Mouse (Mus musculus) lung, adult 2 months (tissue): ENCODE data around the gene Tmem14c.

Experiments
- CTCF ChIP-seq: fragments of 200-500 bp; IDR thresholded peaks from 2 replicates; pipeline ENCODE4 v1.5.1; 2011; ENCODE audit warnings: mild to moderate bottlenecking, low read length, control low read depth; ENCODE audit not compliant: insufficient read depth
- POLR2A ChIP-seq: fragments of 200-500 bp; IDR thresholded peaks from 2 replicates; pipeline ENCODE4 v1.6.1; 2011; ENCODE audit warnings: low read depth, mild to moderate bottlenecking, control low read depth, low read length, borderline replicate concordance; ENCODE audit errors: extremely low read depth

DNA sequence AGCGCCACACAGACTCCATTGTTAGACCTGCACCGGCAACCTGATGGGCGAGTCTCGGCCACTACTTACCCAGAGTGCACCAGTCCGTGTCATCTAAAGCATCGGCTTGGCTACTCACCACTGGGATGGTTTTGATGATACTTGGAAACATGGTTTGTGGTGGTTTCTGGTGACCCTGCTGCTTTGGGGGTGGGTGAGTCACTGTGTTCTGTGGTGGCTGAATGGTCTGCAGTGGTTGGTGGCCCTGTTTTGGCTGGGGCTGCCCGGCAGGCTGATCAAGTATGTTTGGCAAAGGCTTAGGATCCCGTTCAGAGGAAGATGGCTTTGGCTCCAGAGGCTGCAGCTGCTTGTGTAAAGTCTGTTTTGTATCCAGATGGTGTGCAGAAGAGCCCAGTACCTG, 29.8 kb downstream of the Tmem14c start:
- TF ChIP-seq CTCF (no peak), POLR2A (no peak)
